Mouse (Mus musculus) lung, adult 2 months (tissue): ENCODE measurements around the gene Dbi. TPM values are rescaled to one million over a fixed set of nuclear protein-coding genes. Genes with fewer than 3 reads are reported as not detected.

Source experiments
- DNase-seq: peaks from one replicate; pipeline ENCODE4 v3.0.0; 2022
- H3K4me1 ChIP-seq: fragments of 200-500 bp; 2 replicates; pipeline ENCODE4 v1.6.1; 2011; ENCODE audit warnings: low read length; ENCODE audit not compliant: control insufficient read depth, insufficient read depth
- H3K4me3 ChIP-seq: fragments of 200-500 bp; replicated peaks from 2 replicates; pipeline ENCODE3; 2011; ENCODE audit warnings: low read depth, mild to moderate bottlenecking, control low read depth, low read length; ENCODE audit errors: extremely low read depth
- CTCF ChIP-seq: fragments of 200-500 bp; IDR thresholded peaks from 2 replicates; pipeline ENCODE4 v1.5.1; 2011; ENCODE audit warnings: mild to moderate bottlenecking, low read length, control low read depth; ENCODE audit not compliant: insufficient read depth
- POLR2A ChIP-seq: fragments of 200-500 bp; IDR thresholded peaks from 2 replicates; pipeline ENCODE4 v1.6.1; 2011; ENCODE audit warnings: low read depth, mild to moderate bottlenecking, control low read depth, low read length, borderline replicate concordance; ENCODE audit errors: extremely low read depth
- WGBS: fragments of 180-500 bp; shearing (Covaris S2); methylation state at CpG from one replicate; pipeline ENCODE4 v1.1.7; 2018; 5-methylcytosine and 5-hydroxymethylcytosine counted together
- polyA plus RNA-seq: library from polyadenylated mRNA; depleted of rRNA; stranded (reverse); fragments of >200 nt; gene quantifications from 2 replicates; pipeline ENCODE4 v1.2.3, GENCODE M21; 2012

The Dbi gene
- polyA plus RNA-seq, 1 experiment, result 281 TPM

- no peak for DNase-seq
- no peak overlapping the region for H3K4me3 ChIP-seq
- H3K4me1 ChIP-seq, result peaks cover 8% of the 10 kb centered on the region
- TF ChIP-seq POLR2A (no peak), CTCF (no peak)
- 87% methylated on average over 8 of the region's 8 CpGs for WGBS
These were observed 1.9 kb upstream of the Dbi start for GRCm38 (mm10) chr1:120122634-120123383.

GRCm38 (mm10) chr1:120121930-120122530, 1.2 kb upstream of the Dbi start:
- TF ChIP-seq CTCF, result no peak
- no peak for TF ChIP-seq POLR2A
- DNase-seq, result no peak
- Histone ChIP-seq H3K4me1 (peaks cover 8% of the 10 kb centered on the region), H3K4me3 (peak overlapping the region; percentile 89)
- 77% methylated on average over 9 of the region's 9 CpGs for WGBS

GRCm38 (mm10) chr1:120120141-120120968, 523 bp downstream of the Dbi start:
- Histone ChIP-seq H3K4me3 (peak overlapping the region; percentile 92), H3K4me1 (peaks cover 12% of the 10 kb centered on the region)
- 3% methylated on average over 24 of the region's 24 CpGs for WGBS
- DNase-seq, result peak; percentile 67
- TF ChIP-seq POLR2A, result peak; percentile 11; the same call in 1 of the 2 replicates
- TF ChIP-seq CTCF, result no peak

DNA sequence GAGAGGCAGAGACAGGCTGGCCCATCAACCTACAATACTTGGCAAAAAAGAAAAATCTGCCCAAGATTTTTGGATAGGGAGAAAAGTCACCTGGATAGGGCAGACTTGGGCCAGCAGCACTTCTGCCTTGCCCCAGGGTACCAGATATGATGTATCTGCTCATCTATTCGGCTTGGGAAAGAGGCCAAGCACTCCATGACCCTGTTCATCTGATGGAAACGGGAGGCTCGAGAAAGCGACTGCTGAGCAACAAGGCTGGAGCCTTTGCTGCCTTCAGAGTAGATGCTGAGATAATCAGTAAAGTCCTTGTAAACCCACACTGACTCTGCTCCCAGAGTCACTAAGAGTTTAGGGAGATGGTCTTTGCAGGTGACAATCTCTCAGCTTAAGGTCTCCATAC, 1.5 kb downstream of the Dbi start:
- TF ChIP-seq CTCF (no peak), POLR2A (no peak)
- Histone ChIP-seq H3K4me1 (peaks cover 12% of the 10 kb centered on the region), H3K4me3 (no peak overlapping the region)
- DNase-seq, result no peak
- 76% methylated on average over 4 of the region's 4 CpGs for WGBS

DNA sequence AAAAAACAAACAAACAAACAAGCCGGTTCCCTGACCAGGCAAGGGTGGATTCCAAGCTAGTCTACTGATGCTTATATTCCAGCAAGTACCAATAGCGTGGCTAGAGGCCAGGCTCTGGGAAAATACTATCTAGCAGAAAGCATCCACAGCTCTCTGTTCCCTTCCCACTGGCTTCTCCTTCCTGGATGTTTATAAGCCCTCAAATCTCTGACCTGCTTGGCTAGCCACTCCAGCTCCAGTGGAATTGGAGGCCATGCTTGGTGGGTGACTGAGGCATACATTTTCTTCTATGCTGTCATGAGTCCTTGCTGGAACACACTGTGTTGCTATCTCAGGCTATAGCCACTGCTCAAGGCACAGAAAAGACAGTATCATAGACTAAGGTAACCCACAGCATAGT, 2.0 kb downstream of the Dbi start:
- 90% methylated on average over 2 of the region's 2 CpGs for WGBS
- peaks cover 12% of the 10 kb centered on the region for H3K4me1 ChIP-seq
- TF ChIP-seq POLR2A (no peak), CTCF (no peak)
- no peak overlapping the region for H3K4me3 ChIP-seq
- DNase-seq, result no peak

- H3K4me1 ChIP-seq, result peaks cover 12% of the 10 kb centered on the region
- 65% methylated on average over 11 of the region's 11 CpGs for WGBS
- DNase-seq, result peak; percentile 20
- no peak overlapping the region for H3K4me3 ChIP-seq
- TF ChIP-seq POLR2A (no peak), CTCF (no peak)
These were observed 4.8 kb downstream of the Dbi start for GRCm38 (mm10) chr1:120116106-120116505.

DNA sequence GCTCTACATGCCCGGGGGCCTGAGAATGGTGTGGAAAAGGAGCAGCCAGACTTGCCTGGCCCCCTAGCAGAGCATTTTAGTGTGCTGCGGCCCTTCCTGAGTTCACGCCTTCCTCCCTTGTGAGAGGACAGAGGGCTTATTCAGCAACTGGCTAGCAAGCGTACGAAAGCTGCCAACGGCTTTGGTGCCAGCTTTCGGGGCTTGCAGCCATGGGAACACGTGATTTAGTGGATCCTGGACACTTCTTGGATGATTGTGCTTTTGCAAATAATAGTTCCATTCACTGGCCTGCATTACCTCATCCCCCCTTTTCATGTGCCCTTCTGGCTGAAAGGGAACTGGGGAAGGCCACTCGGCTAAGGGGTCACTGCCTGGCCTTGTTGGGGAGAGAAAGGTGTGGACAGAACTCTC, 5.2 kb downstream of the Dbi start:
- Histone ChIP-seq H3K4me1 (peaks cover 12% of the 10 kb centered on the region), H3K4me3 (no peak overlapping the region)
- DNase-seq, result no peak
- TF ChIP-seq CTCF (no peak), POLR2A (no peak)
- whole genome bisulfite sequencing, result 73% methylated on average over 9 of the region's 9 CpGs

DNA sequence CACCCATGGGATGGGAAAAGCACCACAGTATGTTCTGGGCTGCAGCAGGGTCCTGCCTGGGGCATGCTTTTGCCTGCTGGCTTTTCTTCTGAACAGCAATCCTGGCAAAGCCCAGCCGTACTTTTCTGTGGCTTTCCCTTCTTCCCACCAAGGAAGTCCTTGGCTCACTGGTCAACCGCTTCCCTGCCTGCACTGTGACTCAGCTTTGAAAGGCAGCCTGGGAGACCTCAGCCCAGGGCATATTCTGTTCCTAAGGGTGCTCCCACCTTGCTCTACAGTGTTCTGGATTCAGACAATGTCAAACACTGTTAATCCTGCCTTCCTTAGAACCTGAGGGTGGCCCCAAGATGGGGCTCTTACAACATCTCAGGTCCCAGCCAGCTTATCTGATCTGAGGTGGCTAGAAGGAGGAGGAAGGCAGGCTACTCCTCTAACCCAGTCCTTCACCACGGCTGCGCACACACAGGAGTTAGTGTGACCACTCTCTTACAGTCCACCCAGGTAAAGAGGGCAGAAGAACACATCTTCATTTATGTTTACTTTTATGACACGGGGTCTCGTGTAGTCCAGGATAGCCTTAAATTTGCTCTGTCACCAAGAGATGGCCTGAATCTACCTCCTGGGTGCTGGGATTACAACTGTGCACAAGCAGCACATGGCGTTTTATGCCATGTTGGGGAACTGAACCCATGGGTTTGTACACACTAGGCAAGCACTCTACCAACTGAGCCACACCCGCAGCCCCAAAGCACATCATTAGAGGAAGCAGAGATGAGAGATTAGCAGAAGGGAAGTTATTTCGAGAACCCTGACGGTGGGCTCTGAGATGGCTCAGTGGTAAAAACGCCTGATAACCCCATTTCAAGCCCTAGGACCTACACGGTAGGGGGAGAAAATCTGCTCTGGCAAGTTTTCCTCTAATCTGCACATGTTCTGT, 8.4 kb downstream of the Dbi start:
- no peak for DNase-seq
- peaks cover 4% of the 10 kb centered on the region; the same call in 1 of the 2 replicates for H3K4me1 ChIP-seq
- TF ChIP-seq POLR2A (no peak), CTCF (no peak)
- WGBS, result 76% methylated on average over 12 of the region's 12 CpGs
- H3K4me3 ChIP-seq, result no peak overlapping the region

- no peak overlapping the region for H3K4me3 ChIP-seq
- H3K4me1 ChIP-seq, result peaks cover 4% of the 10 kb centered on the region; the same call in 1 of the 2 replicates
- WGBS, result 80% methylated on average over 8 of the region's 8 CpGs
These were observed 9.1 kb downstream of the Dbi start for GRCm38 (mm10) chr1:120111766-120112165.

More at GRCm38 (mm10) chr1:120111766-120112165, 9.1 kb downstream of the Dbi start:
- DNase-seq, result no peak
- TF ChIP-seq POLR2A, result no peak
- no peak for TF ChIP-seq CTCF
